Mouse (Mus musculus) stomach, postnatal 0 days (tissue): ENCODE data around the gene Kcnc4.

ENCODE experiments used
- CTCF ChIP-seq: IDR thresholded peaks from 2 replicates; pipeline ENCODE4 v1.5.1; 2016; ENCODE audit warnings: antibody characterized with exemption, low read depth, mild to moderate bottlenecking, moderate library complexity
- EP300 ChIP-seq: optimal IDR thresholded peaks from 2 replicates; pipeline ENCODE3; 2016; ENCODE audit warnings: antibody characterized with exemption

DNA sequence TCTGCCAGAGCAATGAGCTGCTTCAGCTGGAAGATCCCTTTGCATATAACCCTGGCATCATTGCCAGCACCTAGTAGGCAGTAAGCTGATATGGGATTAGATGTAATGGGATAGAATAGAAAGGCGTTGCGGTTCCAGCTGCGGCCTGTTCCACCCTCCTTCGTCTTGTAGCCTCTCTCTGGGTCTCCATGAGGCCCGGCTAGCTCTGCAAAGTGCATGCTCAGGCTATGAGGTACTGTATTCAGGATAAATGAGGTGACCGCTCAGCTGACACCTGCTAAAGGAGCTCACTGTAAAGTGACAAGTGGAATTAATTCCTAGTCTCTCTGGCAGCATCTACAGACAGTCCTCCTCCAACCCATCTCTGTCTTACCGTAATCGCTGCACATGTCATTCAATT, 46.8 kb downstream of the Kcnc4 start:
- TF ChIP-seq CTCF, result no peak
- TF ChIP-seq EP300, result no peak
